Mouse (Mus musculus): ENCODE measurements around the gene Rasl10a. TPM values are rescaled to one million over a fixed set of nuclear protein-coding genes. Genes with fewer than 3 reads are reported as not detected.

Rasl10a gene
- total RNA-seq, 2 experiments from 2014 or later = not detected

Other genes with a start within 250 kb of the Rasl10a start
- gene Nf2, start 208.6 kb upstream of the Rasl10a start, total RNA-seq (2015) = 12.4 and 12.6 TPM in 2 replicates
- gene Nf2, start 208.6 kb upstream of the Rasl10a start, total RNA-seq (2017) = 36.7 and 55.3 TPM in 2 replicates
- 1.8 and 3.1 TPM in 2 replicates for gene Nipsnap1, start 184.2 kb upstream of the Rasl10a start, total RNA-seq (2015)
- gene Nipsnap1, start 184.2 kb upstream of the Rasl10a start, total RNA-seq (2017) = 3.9 and 5.9 TPM in 2 replicates
- 14.0 and 16.5 TPM in 2 replicates for gene Thoc5, start 162.8 kb upstream of the Rasl10a start, total RNA-seq (2015)
- gene Thoc5, start 162.8 kb upstream of the Rasl10a start, total RNA-seq (2017) = 31.6 and 32.3 TPM in 2 replicates
- gene Nefh, start 110.1 kb upstream of the Rasl10a start, total RNA-seq (2015) = 0.21 and 0.33 TPM in 2 replicates
- gene Nefh, start 110.1 kb upstream of the Rasl10a start, total RNA-seq (2017) = 0.22 and 0.28 TPM in 2 replicates
- gene Ap1b1, start 71.3 kb upstream of the Rasl10a start, total RNA-seq (2015) = 38.8 and 39.4 TPM in 2 replicates
- 37.0 and 38.3 TPM in 2 replicates for gene Ap1b1, start 71.3 kb upstream of the Rasl10a start, total RNA-seq (2017)
- gene Gas2l1, start 7.2 kb downstream of the Rasl10a start, total RNA-seq (2015) = 1.5 and 2.4 TPM in 2 replicates
- 0.89 and 1.1 TPM in 2 replicates for gene Gas2l1, start 7.2 kb downstream of the Rasl10a start, total RNA-seq (2017)
- 2.6 and 6.0 TPM in 2 replicates for gene Rhbdd3, start 40.8 kb downstream of the Rasl10a start, total RNA-seq (2015)
- 11.5 and 14.5 TPM in 2 replicates for gene Rhbdd3, start 40.8 kb downstream of the Rasl10a start, total RNA-seq (2017)
- gene Ewsr1, start 41.1 kb downstream of the Rasl10a start, total RNA-seq (2015) = 129 and 153 TPM in 2 replicates
- gene Ewsr1, start 41.1 kb downstream of the Rasl10a start, total RNA-seq (2017) = 326 and 348 TPM in 2 replicates
- 0.85 and 2.7 TPM in 2 replicates for gene Emid1, start 94.1 kb downstream of the Rasl10a start, total RNA-seq (2015)
- gene Emid1, start 94.1 kb downstream of the Rasl10a start, total RNA-seq (2017) = 1.6 and 1.7 TPM in 2 replicates
- gene Kremen1, start 203.4 kb downstream of the Rasl10a start, total RNA-seq (2015) = 4.2 and 5.4 TPM in 2 replicates
- gene Kremen1, start 203.4 kb downstream of the Rasl10a start, total RNA-seq (2017) = 4.2 and 5.4 TPM in 2 replicates